Mouse (Mus musculus): Measurements from ENCODE around the gene Aars2.

GRCm38 (mm10) chr17:45459062-45459461, 47.6 kb upstream of the Aars2 start:
- no peak for TF ChIP-seq POLR2A (IDR thresholded peaks at IDR 0.05; ENCODE audit: borderline replicate concordance, extremely low read depth, low read depth, low read length)
- no peak for TF ChIP-seq CTCF (IDR thresholded peaks at IDR 0.05; ENCODE audit: insufficient read depth, low read length)
